Mouse (Mus musculus) spleen, postnatal 10 days (tissue): ENCODE results near the gene Col1a2.

Experiments used
- DNase-seq, 2 experiments: peaks; one replicate each; pipeline ENCODE4 v3.0.0; 2021 to 2022; ENCODE audit warnings: low spot score in 2 of 2

Gene Col1a2

GRCm38 (mm10) chr6:4504603-4505131 lies at the start of gene Col1a2:
Gene Col1a2, plus strand, starts transcription at chr6:4504814.
- no peak for DNase-seq

- DNase-seq, result no peak
These were observed 49.1 kb upstream of the Col1a2 start for GRCm38 (mm10) chr6:4455518-4455917.

GRCm38 (mm10) chr6:4455961-4456617 lies 48.5 kb upstream of the Col1a2 start:
- no peak for DNase-seq

- DNase-seq, result no peak
These were observed 47.7 kb upstream of the Col1a2 start for GRCm38 (mm10) chr6:4456691-4457447.

- DNase-seq, result peak in 1 of 2 experiments; percentile 16
These were observed 47.0 kb upstream of the Col1a2 start for GRCm38 (mm10) chr6:4457555-4457996.

- DNase-seq, result no peak
These were observed 39.3 kb upstream of the Col1a2 start for GRCm38 (mm10) chr6:4465320-4465719.

- no peak for DNase-seq
These were observed 21.1 kb upstream of the Col1a2 start for GRCm38 (mm10) chr6:4483577-4483936.

GRCm38 (mm10) chr6:4483937-4484601 lies 20.5 kb upstream of the Col1a2 start:
- no peak for DNase-seq

- DNase-seq, result peak in 1 of 2 experiments; percentile 14
These were observed 16.3 kb upstream of the Col1a2 start for GRCm38 (mm10) chr6:4488349-4488748.

GRCm38 (mm10) chr6:4488966-4489365 lies 15.6 kb upstream of the Col1a2 start:
- DNase-seq, result no peak

GRCm38 (mm10) chr6:4489366-4490245 lies 15.0 kb upstream of the Col1a2 start:
- DNase-seq, result peak in 1 of 2 experiments; percentile 15

GRCm38 (mm10) chr6:4493666-4494065 lies 10.9 kb upstream of the Col1a2 start:
- DNase-seq, result no peak

GRCm38 (mm10) chr6:4496428-4496827 lies 8.2 kb upstream of the Col1a2 start:
- DNase-seq, result no peak

GRCm38 (mm10) chr6:4503106-4503505 lies 1.5 kb upstream of the Col1a2 start:
- no peak for DNase-seq

- DNase-seq, result peak in 1 of 2 experiments; percentile 15
These were observed 764 bp downstream of the Col1a2 start for GRCm38 (mm10) chr6:4505158-4505997.

- DNase-seq, result no peak
These were observed 1.5 kb downstream of the Col1a2 start for GRCm38 (mm10) chr6:4506106-4506505.

GRCm38 (mm10) chr6:4506791-4507190 lies 2.2 kb downstream of the Col1a2 start:
- no peak for DNase-seq

GRCm38 (mm10) chr6:4507323-4507722 lies 2.7 kb downstream of the Col1a2 start:
- DNase-seq, result no peak

GRCm38 (mm10) chr6:4508279-4508678 lies 3.7 kb downstream of the Col1a2 start:
- DNase-seq, result no peak

GRCm38 (mm10) chr6:4509395-4509794 lies 4.8 kb downstream of the Col1a2 start:
- DNase-seq, result no peak
